Mouse (Mus musculus) CH12.LX (cell line): Measurements from ENCODE around the gene Hes3.

ENCODE experiments used
- CTCF ChIP-seq, 2 experiments: IDR thresholded peaks in 1 of 2; conservative IDR thresholded peaks in 1 of 2; 2 replicates each; pipeline ENCODE4 v1.5.1; 2011 to 2012; ENCODE audit warnings: low read depth in 2 of 2, low read length in 2 of 2, improper control_type of control experiment in 1 of 2, inconsistent platforms in 1 of 2, mild to moderate bottlenecking in 1 of 2, moderate library complexity in 1 of 2
- ETS1 ChIP-seq: conservative IDR thresholded peaks from 2 replicates; pipeline ENCODE4 v1.6.1; 2012; ENCODE audit warnings: low read depth, mild to moderate bottlenecking, inconsistent platforms, low read length, improper control_type of control experiment, moderate library complexity
- ZC3H11A ChIP-seq: IDR thresholded peaks from 2 replicates; pipeline ENCODE4 v1.6.1; 2012; ENCODE audit warnings: low read depth, mild to moderate bottlenecking, inconsistent platforms, low read length, improper control_type of control experiment

DNA sequence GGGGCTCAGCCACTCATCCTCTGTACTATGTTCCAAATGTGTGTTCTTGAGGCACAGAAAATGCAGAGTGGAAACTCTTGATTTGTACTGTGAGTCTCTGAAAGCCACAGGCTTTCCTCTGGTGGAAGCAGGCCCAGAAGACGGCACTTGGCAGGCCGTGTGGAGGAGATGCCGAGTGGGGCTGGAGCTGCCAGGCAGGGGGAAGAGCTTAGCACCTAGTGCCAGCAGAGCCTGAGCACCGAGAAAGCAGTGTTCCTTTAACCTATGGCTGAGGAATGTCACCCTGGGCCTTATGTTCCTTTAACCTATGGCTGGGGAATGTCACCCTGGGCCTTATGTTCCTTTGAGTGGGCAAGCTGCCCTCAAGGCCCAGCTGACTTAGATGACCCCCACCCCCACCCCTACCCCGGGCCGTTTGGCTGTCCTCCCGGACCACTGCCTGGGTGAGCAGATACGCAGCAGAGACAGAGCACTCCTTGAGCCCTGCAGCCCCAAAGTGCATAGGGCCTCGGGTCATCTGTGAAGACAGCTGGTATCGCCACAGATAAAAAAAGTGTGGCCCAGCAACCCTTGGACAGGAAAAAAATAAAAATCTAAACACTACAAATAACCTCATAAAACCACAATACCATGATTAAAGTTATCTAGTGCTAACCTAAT lies 25.1 kb downstream of the Hes3 start:
- TF ChIP-seq ZC3H11A (no peak), ETS1 (no peak), CTCF (conservative IDR thresholded peaks at IDR 0.05 in 1 of 2, IDR thresholded peaks at IDR 0.05 in 1 of 2; ENCODE audit: low read depth in 2 of 2, low read length in 2 of 2) (no peak)
